Mouse (Mus musculus): ENCODE measurements around the gene Arfgef3. TPM values are rescaled to one million over a fixed set of nuclear protein-coding genes. Genes with fewer than 3 reads are reported as not detected.

The Arfgef3 gene
- total and polyA plus RNA-seq, 3 experiments = not detected

- Histone ChIP-seq H3K27me3 (ENCODE audit: control insufficient read depth in 1 of 2, insufficient read depth in 2 of 2, low read length in 2 of 2) (0 out of 4 replicates have a peak, but pooled peaks cover 0 to 1% of the 10 kb centered on the region in 2 experiments), H3K27ac (ENCODE audit: control insufficient read depth, low read depth, low read length) (no peak overlapping the region), H3K4me1 (ENCODE audit: control insufficient read depth in 1 of 2, insufficient read depth in 2 of 2, low read length in 2 of 2) (no peaks in the 10 kb centered on the region), H3K4me3 (ENCODE audit: control insufficient read depth in 1 of 2, insufficient read depth in 1 of 2, low read depth in 2 of 2, low read length in 2 of 2) (no peak overlapping the region), H3K36me3 (ENCODE audit: control insufficient read depth in 1 of 2, insufficient read depth in 2 of 2, low read length in 2 of 2) (no peaks in the 10 kb centered on the region), H3K9ac (ENCODE audit: control insufficient read depth, low read depth, low read length, poor library complexity, severe bottlenecking) (no peak overlapping the region), H3K9me3 (replicated peaks; ENCODE audit: insufficient read depth, low read length) (no peaks in the 10 kb centered on the region), H3K79me2 (ENCODE audit: control insufficient read depth, insufficient read depth, low read length, poor library complexity) (no peaks in the 10 kb centered on the region)
- DNase-seq (ENCODE audit: low read depth, low spot score) = no peak
- TF ChIP-seq CHD2 (IDR thresholded peaks at IDR 0.05; ENCODE audit: low read length) (no peak), TAL1 (IDR thresholded peaks at IDR 0.05; ENCODE audit: low read length) (no peak), E2F4 (IDR thresholded peaks at IDR 0.05; ENCODE audit: borderline replicate concordance, low read depth, low read length) (no peak), USF2 (IDR thresholded peaks at IDR 0.05; ENCODE audit: borderline replicate concordance in 1 of 2, insufficient read depth in 1 of 2, low read depth in 1 of 2, low read length in 2 of 2) (no peak), MYB (IDR thresholded peaks at IDR 0.05; ENCODE audit: low read depth, low read length) (no peak), JUND (IDR thresholded peaks at IDR 0.05; ENCODE audit: low read depth, low read length) (no peak), SMC3 (IDR thresholded peaks at IDR 0.05; ENCODE audit: low read depth, low read length) (no peak), TBP (IDR thresholded peaks at IDR 0.05; ENCODE audit: low read depth, low read length) (no peak)
Measured at GRCm38 (mm10) chr10:18640596-18640995, 103.2 kb downstream of the Arfgef3 start.

GRCm38 (mm10) chr10:18635450-18635849 is 108.3 kb downstream of the Arfgef3 start:
- Histone ChIP-seq H3K36me3 (ENCODE audit: control insufficient read depth in 1 of 2, insufficient read depth in 2 of 2, low read length in 2 of 2) (no peaks in the 10 kb centered on the region), H3K9ac (ENCODE audit: control insufficient read depth, low read depth, low read length, poor library complexity, severe bottlenecking) (no peak overlapping the region)
- DNase-seq (ENCODE audit: low read depth, low spot score) = no peak

GRCm38 (mm10) chr10:18634405-18634985 is 109.3 kb downstream of the Arfgef3 start:
- H3K27ac ChIP-seq (ENCODE audit: control insufficient read depth, low read depth, low read length) = no peak overlapping the region
- H3K79me2 ChIP-seq (ENCODE audit: control insufficient read depth, insufficient read depth, low read length, poor library complexity) = no peaks in the 10 kb centered on the region
- TF ChIP-seq ZC3H11A (IDR thresholded peaks at IDR 0.05; ENCODE audit: low read depth, low read length) (no peak), POLR2AphosphoS2 (IDR thresholded peaks at IDR 0.05; ENCODE audit: low read length) (no peak), MEF2A (IDR thresholded peaks at IDR 0.05; ENCODE audit: extremely low read depth, insufficient replicate concordance, low read depth, low read length, poor library complexity, severe bottlenecking) (no peak), BHLHE40 (IDR thresholded peaks at IDR 0.05; ENCODE audit: borderline replicate concordance, low read depth, low read length) (no peak), GABPA (IDR thresholded peaks at IDR 0.05; ENCODE audit: low read depth, low read length) (no peak), GATA1 (IDR thresholded peaks at IDR 0.05; ENCODE audit: low read depth, low read length) (no peak), TCF12 (IDR thresholded peaks at IDR 0.05; ENCODE audit: low read depth, low read length) (no peak), MAX (IDR thresholded peaks at IDR 0.05; ENCODE audit: low read length) (no peak), POLR2A (IDR thresholded peaks at IDR 0.05; ENCODE audit: control insufficient read depth in 1 of 2, insufficient read depth in 1 of 2, low read depth in 1 of 2, low read length in 2 of 2, poor library complexity in 1 of 2) (no peak), SIN3A (IDR thresholded peaks at IDR 0.05; ENCODE audit: low read length) (no peak), MYC (IDR thresholded peaks at IDR 0.05; ENCODE audit: low read depth, low read length) (no peak), EP300 (IDR thresholded peaks at IDR 0.05; ENCODE audit: low read depth in 1 of 2, low read length in 2 of 2) (no peak), USF2 (IDR thresholded peaks at IDR 0.05; ENCODE audit: borderline replicate concordance in 1 of 2, insufficient read depth in 1 of 2, low read depth in 1 of 2, low read length in 2 of 2) (no peak), USF1 (IDR thresholded peaks at IDR 0.05; ENCODE audit: low read depth, low read length) (no peak), NELFE (IDR thresholded peaks at IDR 0.05; ENCODE audit: low read depth, low read length) (no peak), TBP (IDR thresholded peaks at IDR 0.05; ENCODE audit: low read depth, low read length) (no peak)

More at GRCm38 (mm10) chr10:18635450-18635849, 108.3 kb downstream of the Arfgef3 start:
- no peak for TF ChIP-seq MYB (IDR thresholded peaks at IDR 0.05; ENCODE audit: low read depth, low read length)
- no peak for TF ChIP-seq MAFK (IDR thresholded peaks at IDR 0.05; ENCODE audit: borderline replicate concordance, low read depth, low read length)
- TF ChIP-seq TCF12 (IDR thresholded peaks at IDR 0.05; ENCODE audit: low read depth, low read length) = no peak
- TF ChIP-seq RAD21 (IDR thresholded peaks at IDR 0.05; ENCODE audit: low read depth, low read length) = no peak
- no peak for TF ChIP-seq JUND (IDR thresholded peaks at IDR 0.05; ENCODE audit: low read depth, low read length)
- TF ChIP-seq SIN3A (IDR thresholded peaks at IDR 0.05; ENCODE audit: low read length) = no peak
- no peak for TF ChIP-seq EP300 (IDR thresholded peaks at IDR 0.05; ENCODE audit: low read depth in 1 of 2, low read length in 2 of 2)
- TF ChIP-seq UBTF (IDR thresholded peaks at IDR 0.05; ENCODE audit: borderline replicate concordance, insufficient read depth, low read depth, low read length) = no peak
- TF ChIP-seq MXI1 (IDR thresholded peaks at IDR 0.05; ENCODE audit: low read depth, low read length) = no peak
- no peak for TF ChIP-seq ZMIZ1 (IDR thresholded peaks at IDR 0.05; ENCODE audit: low read depth, low read length)
- no peaks in the 10 kb centered on the region for H3K79me2 ChIP-seq (ENCODE audit: control insufficient read depth, insufficient read depth, low read length, poor library complexity)
- H3K4me1 ChIP-seq (ENCODE audit: control insufficient read depth in 1 of 2, insufficient read depth in 2 of 2, low read length in 2 of 2) = no peaks in the 10 kb centered on the region
- no peak overlapping the region for H3K4me3 ChIP-seq (ENCODE audit: control insufficient read depth in 1 of 2, insufficient read depth in 1 of 2, low read depth in 2 of 2, low read length in 2 of 2)
- 0 out of 4 replicates have a peak, but pooled peaks cover 0 to 1% of the 10 kb centered on the region in 2 experiments for H3K27me3 ChIP-seq (ENCODE audit: control insufficient read depth in 1 of 2, insufficient read depth in 2 of 2, low read length in 2 of 2)
- no peak overlapping the region for H3K27ac ChIP-seq (ENCODE audit: control insufficient read depth, low read depth, low read length)
- no peaks in the 10 kb centered on the region for H3K9me3 ChIP-seq (replicated peaks; ENCODE audit: insufficient read depth, low read length)

More at GRCm38 (mm10) chr10:18634405-18634985, 109.3 kb downstream of the Arfgef3 start:
- no peak overlapping the region for H3K9ac ChIP-seq (ENCODE audit: control insufficient read depth, low read depth, low read length, poor library complexity, severe bottlenecking)
- no peaks in the 10 kb centered on the region for H3K9me3 ChIP-seq (replicated peaks; ENCODE audit: insufficient read depth, low read length)
- 0 out of 4 replicates have a peak, but pooled peaks cover 0 to 1% of the 10 kb centered on the region in 2 experiments for H3K27me3 ChIP-seq (ENCODE audit: control insufficient read depth in 1 of 2, insufficient read depth in 2 of 2, low read length in 2 of 2)
- no peaks in the 10 kb centered on the region for H3K36me3 ChIP-seq (ENCODE audit: control insufficient read depth in 1 of 2, insufficient read depth in 2 of 2, low read length in 2 of 2)
- H3K4me3 ChIP-seq (ENCODE audit: control insufficient read depth in 1 of 2, insufficient read depth in 1 of 2, low read depth in 2 of 2, low read length in 2 of 2) = no peak overlapping the region
- H3K4me1 ChIP-seq (ENCODE audit: control insufficient read depth in 1 of 2, insufficient read depth in 2 of 2, low read length in 2 of 2) = no peaks in the 10 kb centered on the region
- DNase-seq (ENCODE audit: low read depth, low spot score) = no peak

Measured in MEL (cell line).